Mouse (Mus musculus) testis, adult 2 months (tissue): ENCODE data around the gene Grk3.

Experiments
- CTCF ChIP-seq: fragments of 200-500 bp; IDR thresholded peaks from 2 replicates; pipeline ENCODE4 v1.5.1; 2012; ENCODE audit warnings: low read depth, mild to moderate bottlenecking, inconsistent platforms, low read length, moderate library complexity; ENCODE audit not compliant: control insufficient read depth, insufficient read depth, insufficient replicate concordance
- POLR2A ChIP-seq: fragments of 200-500 bp; IDR thresholded peaks from 2 replicates; pipeline ENCODE4 v1.6.1; 2012; ENCODE audit warnings: low read depth, mild to moderate bottlenecking, inconsistent platforms, low read length, moderate library complexity; ENCODE audit not compliant: control insufficient read depth

DNA sequence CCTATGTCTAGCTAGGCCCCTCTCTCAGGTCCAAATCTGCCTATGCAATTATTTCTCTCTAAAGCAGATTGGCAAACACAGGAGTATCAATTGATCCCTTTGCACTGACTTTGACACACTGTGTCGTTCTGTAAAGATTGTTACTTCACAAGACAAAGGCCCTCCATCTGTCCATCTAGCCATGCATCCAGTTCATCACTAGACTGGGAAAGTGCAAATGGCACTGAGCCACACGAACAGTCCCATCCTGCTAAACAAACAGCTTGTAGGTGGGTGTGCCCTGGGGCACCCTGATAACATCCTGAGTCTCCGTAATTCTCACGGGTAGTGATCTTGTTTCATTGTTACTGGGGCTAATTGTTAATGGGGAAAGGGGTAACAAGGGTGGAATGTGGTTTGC is 52.1 kb downstream of the Grk3 start:
- TF ChIP-seq CTCF (no peak), POLR2A (no peak)
